Mouse (Mus musculus): ENCODE measurements around the gene Hils1. TPM values are rescaled to one million over a fixed set of nuclear protein-coding genes. Genes with fewer than 3 reads are reported as not detected.

Gene Hils1
- polyA plus RNA-seq, 1 experiment from 2014 or later = 0.24 TPM

DNA sequence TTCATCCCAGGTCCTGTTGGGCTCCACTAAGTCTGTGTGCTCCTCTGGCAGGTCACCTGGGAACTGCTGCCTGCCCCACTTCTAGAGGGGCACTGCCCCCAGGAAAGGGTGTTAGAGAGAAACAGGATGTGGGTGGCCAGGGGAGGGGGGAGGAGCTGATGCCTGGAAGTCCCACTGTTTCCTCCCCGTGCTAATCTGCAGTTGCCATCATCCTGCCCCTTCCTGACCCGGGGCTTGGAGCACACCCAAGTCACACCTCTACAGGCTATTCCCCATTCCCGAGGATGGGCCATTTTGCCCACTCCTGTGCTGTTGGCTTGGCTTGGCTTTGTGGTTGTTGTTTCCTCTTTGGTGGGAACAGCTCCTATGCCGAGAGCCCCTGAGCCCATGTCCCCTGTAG is 33.2 kb downstream of the Hils1 start:
- Histone ChIP-seq H3K9me3 (replicated peaks; ENCODE audit: control insufficient read depth, low read length) (no peaks in the 10 kb centered on the region), H3K27ac (ENCODE audit: low read depth, low read length) (peak overlapping the region; percentile 67), H3K4me1 (ENCODE audit: control insufficient read depth, insufficient read depth, low read length) (peaks cover 51% of the 10 kb centered on the region), H3K36me3 (ENCODE audit: control insufficient read depth, insufficient read depth, low read length) (peaks cover 37% of the 10 kb centered on the region), H3K4me2 (peak overlapping the region; percentile 44), H3K9ac (ENCODE audit: low read depth, low read length) (peak overlapping the region; percentile 44), H3K4me3 (ENCODE audit: low read depth, low read length) (peak overlapping the region; percentile 30; the same call in 1 of the 2 replicates), H3K27me3 (ENCODE audit: control insufficient read depth, insufficient read depth, low read length) (no peaks in the 10 kb centered on the region)
- 18% methylated on average over 4 of the region's 4 CpGs for WGBS (ENCODE audit: insufficient replicate concordance)
- ATAC-seq (replicated peaks; ENCODE audit: insufficient number of reproducible peaks, low FRiP score, low TSS enrichment) = no peak

DNA sequence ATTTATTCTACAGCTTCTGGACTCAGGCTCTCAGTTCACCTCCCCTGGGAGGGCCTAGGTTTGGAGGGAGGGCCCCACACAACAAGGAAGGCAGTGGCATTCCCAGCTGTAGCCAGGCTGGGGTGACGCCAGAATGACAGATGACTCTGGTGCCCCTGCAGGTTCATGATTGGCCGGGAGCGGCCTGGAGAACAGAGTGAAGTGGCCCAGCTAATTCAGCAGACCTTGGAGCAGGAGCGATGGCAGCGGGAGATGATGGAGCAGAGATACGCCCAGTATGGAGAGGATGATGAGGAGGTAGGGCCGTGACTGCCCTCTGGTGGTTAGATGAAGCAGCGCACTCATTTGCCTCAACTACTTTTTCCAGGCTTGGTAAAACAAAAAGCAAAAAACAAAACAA is 33.7 kb downstream of the Hils1 start:
- no peak overlapping the region for H3K4me3 ChIP-seq (ENCODE audit: low read depth, low read length)
- WGBS (ENCODE audit: insufficient replicate concordance) = 2% methylated on average over 8 of the region's 8 CpGs
- peak overlapping the region; percentile 67 for H3K27ac ChIP-seq (ENCODE audit: low read depth, low read length)
- no peak overlapping the region; the same call in 1 of the 2 replicates for H3K9ac ChIP-seq (ENCODE audit: low read depth, low read length)
- H3K27me3 ChIP-seq (ENCODE audit: control insufficient read depth, insufficient read depth, low read length) = no peaks in the 10 kb centered on the region
- H3K4me2 ChIP-seq = peak overlapping the region; percentile 44
- H3K9me3 ChIP-seq (replicated peaks; ENCODE audit: control insufficient read depth, low read length) = no peaks in the 10 kb centered on the region
- no peak for ATAC-seq (replicated peaks; ENCODE audit: insufficient number of reproducible peaks, low FRiP score, low TSS enrichment)
- peaks cover 51% of the 10 kb centered on the region for H3K4me1 ChIP-seq (ENCODE audit: control insufficient read depth, insufficient read depth, low read length)
- peaks cover 37% of the 10 kb centered on the region for H3K36me3 ChIP-seq (ENCODE audit: control insufficient read depth, insufficient read depth, low read length)

GRCm38 (mm10) chr11:95001584-95002347 is 34.4 kb downstream of the Hils1 start:
- no peak overlapping the region for H3K4me3 ChIP-seq (ENCODE audit: low read depth, low read length)
- H3K4me1 ChIP-seq (ENCODE audit: control insufficient read depth, insufficient read depth, low read length) = peaks cover 52% of the 10 kb centered on the region
- H3K4me2 ChIP-seq = no peak overlapping the region
- H3K36me3 ChIP-seq (ENCODE audit: control insufficient read depth, insufficient read depth, low read length) = peaks cover 31% of the 10 kb centered on the region
- WGBS (ENCODE audit: insufficient replicate concordance) = 87% methylated on average over 21 of the region's 21 CpGs
- no peaks in the 10 kb centered on the region for H3K27me3 ChIP-seq (ENCODE audit: control insufficient read depth, insufficient read depth, low read length)
- no peak overlapping the region for H3K27ac ChIP-seq (ENCODE audit: low read depth, low read length)
- H3K9ac ChIP-seq (ENCODE audit: low read depth, low read length) = 0 out of 2 replicates have a peak overlapping the region, but pooled peaks have one; percentile 39
- ATAC-seq (replicated peaks; ENCODE audit: insufficient number of reproducible peaks, low FRiP score, low TSS enrichment) = no peak
- H3K9me3 ChIP-seq (replicated peaks; ENCODE audit: control insufficient read depth, low read length) = no peaks in the 10 kb centered on the region

- Histone ChIP-seq H3K4me2 (no peak overlapping the region), H3K4me3 (ENCODE audit: low read depth, low read length) (no peak overlapping the region), H3K4me1 (ENCODE audit: control insufficient read depth, insufficient read depth, low read length) (peaks cover 56% of the 10 kb centered on the region), H3K9ac (ENCODE audit: low read depth, low read length) (no peak overlapping the region), H3K36me3 (ENCODE audit: control insufficient read depth, insufficient read depth, low read length) (peaks cover 25% of the 10 kb centered on the region), H3K27ac (ENCODE audit: low read depth, low read length) (no peak overlapping the region), H3K27me3 (ENCODE audit: control insufficient read depth, insufficient read depth, low read length) (no peaks in the 10 kb centered on the region), H3K9me3 (replicated peaks; ENCODE audit: control insufficient read depth, low read length) (no peaks in the 10 kb centered on the region)
- WGBS (ENCODE audit: insufficient replicate concordance) = 90% methylated on average over 8 of the region's 8 CpGs
- no peak for ATAC-seq (replicated peaks; ENCODE audit: insufficient number of reproducible peaks, low FRiP score, low TSS enrichment)
These were observed 35.3 kb downstream of the Hils1 start for GRCm38 (mm10) chr11:95002705-95003104.

DNA sequence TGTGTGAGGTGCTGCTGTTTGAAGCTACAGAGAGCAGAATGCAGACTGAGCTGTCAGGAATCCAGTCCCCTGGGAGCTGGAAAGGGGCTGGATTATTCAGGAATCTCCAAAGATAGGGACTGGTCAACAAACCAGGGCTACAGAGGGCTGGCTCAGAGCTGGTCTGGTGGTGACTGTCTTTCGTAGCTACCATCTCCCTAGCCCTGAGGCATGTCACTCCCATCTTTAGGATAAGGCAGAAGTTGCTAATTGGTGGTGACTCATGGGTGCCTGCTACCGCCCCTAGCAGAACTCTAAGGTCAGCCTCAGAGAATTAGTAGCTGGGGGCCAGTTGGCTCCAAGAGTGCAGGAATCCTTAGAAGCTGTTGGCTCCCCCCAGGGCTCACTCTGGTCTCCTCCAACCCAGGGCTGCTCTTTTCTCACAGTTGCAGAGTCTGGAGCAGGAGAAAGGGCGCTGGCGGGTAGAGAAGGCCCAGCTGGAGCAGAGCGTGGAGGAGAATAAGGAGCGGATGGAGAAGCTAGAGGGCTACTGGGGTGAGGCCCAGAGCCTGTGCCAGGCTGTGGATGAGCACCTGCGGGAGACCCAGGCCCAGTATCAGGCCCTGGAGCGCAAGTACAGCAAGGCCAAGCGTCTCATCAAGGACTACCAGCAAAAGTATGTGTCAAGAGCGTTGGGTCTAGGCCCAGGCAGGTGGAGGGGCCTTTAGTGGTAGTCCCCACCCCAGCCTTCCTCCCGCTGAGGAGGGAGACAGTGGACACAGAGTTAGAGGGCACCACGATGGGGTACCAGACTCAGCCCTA is 36.9 kb downstream of the Hils1 start:
- Histone ChIP-seq H3K9me3 (replicated peaks; ENCODE audit: control insufficient read depth, low read length) (no peaks in the 10 kb centered on the region), H3K4me3 (ENCODE audit: low read depth, low read length) (no peak overlapping the region), H3K27me3 (ENCODE audit: control insufficient read depth, insufficient read depth, low read length) (no peaks in the 10 kb centered on the region), H3K9ac (ENCODE audit: low read depth, low read length) (peak overlapping the region; percentile 50), H3K27ac (ENCODE audit: low read depth, low read length) (peak overlapping the region; percentile 41; the same call in 1 of the 2 replicates), H3K4me2 (no peak overlapping the region; the same call in 1 of the 2 replicates), H3K36me3 (ENCODE audit: control insufficient read depth, insufficient read depth, low read length) (peaks cover 20% of the 10 kb centered on the region), H3K4me1 (ENCODE audit: control insufficient read depth, insufficient read depth, low read length) (peaks cover 61% of the 10 kb centered on the region)
- 0 out of 2 replicates have a peak, but pooled peaks have one; percentile 27 for ATAC-seq (replicated peaks; ENCODE audit: insufficient number of reproducible peaks, low FRiP score, low TSS enrichment)
- 66% methylated on average over 12 of the region's 12 CpGs for WGBS (ENCODE audit: insufficient replicate concordance)

GRCm38 (mm10) chr11:95004937-95005198 is 37.5 kb downstream of the Hils1 start:
- 76% methylated on average over 6 of the region's 6 CpGs for WGBS (ENCODE audit: insufficient replicate concordance)
- no peak overlapping the region for H3K4me2 ChIP-seq
- ATAC-seq (replicated peaks; ENCODE audit: insufficient number of reproducible peaks, low FRiP score, low TSS enrichment) = no peak
- H3K4me1 ChIP-seq (ENCODE audit: control insufficient read depth, insufficient read depth, low read length) = peaks cover 61% of the 10 kb centered on the region
- H3K27ac ChIP-seq (ENCODE audit: low read depth, low read length) = peak overlapping the region; percentile 41; the same call in 1 of the 2 replicates
- H3K9ac ChIP-seq (ENCODE audit: low read depth, low read length) = peak overlapping the region; percentile 50
- no peaks in the 10 kb centered on the region for H3K9me3 ChIP-seq (replicated peaks; ENCODE audit: control insufficient read depth, low read length)
- H3K36me3 ChIP-seq (ENCODE audit: control insufficient read depth, insufficient read depth, low read length) = peaks cover 20% of the 10 kb centered on the region
- H3K27me3 ChIP-seq (ENCODE audit: control insufficient read depth, insufficient read depth, low read length) = no peaks in the 10 kb centered on the region
- no peak overlapping the region for H3K4me3 ChIP-seq (ENCODE audit: low read depth, low read length)

DNA sequence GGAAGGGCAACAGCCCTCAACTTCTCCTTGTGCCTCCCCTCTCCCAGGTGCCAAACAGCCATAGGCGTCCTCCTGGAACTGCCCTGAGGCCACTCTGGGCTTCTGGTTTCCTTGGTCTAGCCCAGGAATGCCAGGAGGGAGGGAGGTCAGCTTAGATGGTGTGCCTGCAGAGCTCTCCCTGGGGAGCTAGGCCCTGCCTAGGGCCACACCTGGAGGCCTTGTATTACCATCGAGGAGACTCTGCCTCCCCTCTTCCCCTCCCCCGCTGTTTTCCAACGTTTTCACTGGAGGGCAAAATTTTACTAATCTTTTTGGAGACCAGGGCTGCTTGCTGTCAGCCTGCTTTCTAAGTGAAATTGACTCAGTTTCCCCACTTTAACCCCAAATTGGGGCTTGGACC is 38.6 kb downstream of the Hils1 start:
- Histone ChIP-seq H3K27me3 (ENCODE audit: control insufficient read depth, insufficient read depth, low read length) (no peaks in the 10 kb centered on the region), H3K27ac (ENCODE audit: low read depth, low read length) (0 out of 2 replicates have a peak overlapping the region, but pooled peaks have one; percentile 54), H3K9me3 (replicated peaks; ENCODE audit: control insufficient read depth, low read length) (no peaks in the 10 kb centered on the region), H3K4me2 (peak overlapping the region; percentile 86), H3K4me3 (ENCODE audit: low read depth, low read length) (peak overlapping the region; percentile 49; the same call in 1 of the 2 replicates), H3K9ac (ENCODE audit: low read depth, low read length) (peak overlapping the region; percentile 74; the same call in 1 of the 2 replicates), H3K4me1 (ENCODE audit: control insufficient read depth, insufficient read depth, low read length) (peaks cover 53% of the 10 kb centered on the region), H3K36me3 (ENCODE audit: control insufficient read depth, insufficient read depth, low read length) (peaks cover 20% of the 10 kb centered on the region)
- no peak for ATAC-seq (replicated peaks; ENCODE audit: insufficient number of reproducible peaks, low FRiP score, low TSS enrichment)
- WGBS (ENCODE audit: insufficient replicate concordance) = 40% methylated on average over 4 of the region's 4 CpGs

GRCm38 (mm10) chr11:95006525-95007219 is 39.3 kb downstream of the Hils1 start:
- H3K27ac ChIP-seq (ENCODE audit: low read depth, low read length) = peak overlapping the region; percentile 54
- peaks cover 54% of the 10 kb centered on the region for H3K4me1 ChIP-seq (ENCODE audit: control insufficient read depth, insufficient read depth, low read length)
- peak overlapping the region; percentile 49 for H3K4me3 ChIP-seq (ENCODE audit: low read depth, low read length)
- WGBS (ENCODE audit: insufficient replicate concordance) = 3% methylated on average over 27 of the region's 27 CpGs
- H3K27me3 ChIP-seq (ENCODE audit: control insufficient read depth, insufficient read depth, low read length) = no peaks in the 10 kb centered on the region
- peak; percentile 53 for ATAC-seq (replicated peaks; ENCODE audit: insufficient number of reproducible peaks, low FRiP score, low TSS enrichment)
- H3K9ac ChIP-seq (ENCODE audit: low read depth, low read length) = peak overlapping the region; percentile 74
- H3K9me3 ChIP-seq (replicated peaks; ENCODE audit: control insufficient read depth, low read length) = no peaks in the 10 kb centered on the region
- H3K4me2 ChIP-seq = peak overlapping the region; percentile 86
- peaks cover 16% of the 10 kb centered on the region for H3K36me3 ChIP-seq (ENCODE audit: control insufficient read depth, insufficient read depth, low read length)

Data from heart, embryonic 11.5 days (tissue).